Mouse (Mus musculus) liver, embryonic 15.5 days (tissue): ENCODE results near the gene Scn3b. TPM values are rescaled to one million over a fixed set of nuclear protein-coding genes. Genes with fewer than 3 reads are reported as not detected.

ENCODE experiments used
- ATAC-seq: fragments of 200-750 bp; cut with Nextera tagmentation; 2 replicates; pipeline ENCODE4 v1.8.0; 2017; ENCODE audit warnings: moderate number of reproducible peaks, mild to moderate bottlenecking, moderate library complexity; ENCODE audit not compliant: insufficient read depth
- H3K27ac ChIP-seq: fragments of 300-500 bp; sonication (generic); replicated peaks from 2 replicates; pipeline ENCODE4 v1.5.1; 2015; ENCODE audit warnings: mild to moderate bottlenecking, inconsistent platforms
- H3K27me3 ChIP-seq: fragments of 300-500 bp; sonication (generic); 2 replicates; pipeline ENCODE4 v1.6.1; 2015; ENCODE audit warnings: mild to moderate bottlenecking, inconsistent platforms
- H3K36me3 ChIP-seq: fragments of 300-500 bp; sonication (generic); replicated peaks from 2 replicates; pipeline ENCODE4 v1.6.1; 2015; ENCODE audit warnings: moderate library complexity, mild to moderate bottlenecking, inconsistent platforms
- H3K4me1 ChIP-seq: fragments of 300-500 bp; sonication (generic); replicated peaks from 2 replicates; pipeline ENCODE4 v1.6.1; 2015; ENCODE audit warnings: inconsistent platforms
- H3K4me2 ChIP-seq: fragments of 300-500 bp; sonication (generic); 2 replicates; pipeline ENCODE4 v1.6.1; 2015; ENCODE audit warnings: moderate library complexity, mild to moderate bottlenecking, inconsistent platforms
- H3K4me3 ChIP-seq: fragments of 300-500 bp; sonication (generic); replicated peaks from 2 replicates; pipeline ENCODE4 v1.5.1; 2015; ENCODE audit warnings: mild to moderate bottlenecking, inconsistent platforms
- H3K9ac ChIP-seq: fragments of 300-500 bp; sonication (generic); 2 replicates; pipeline ENCODE4 v1.6.1; 2015; ENCODE audit warnings: moderate library complexity, mild to moderate bottlenecking, inconsistent platforms
- H3K9me3 ChIP-seq: fragments of 300-500 bp; sonication (generic); replicated peaks from 2 replicates; pipeline ENCODE4 v1.6.1; 2016; ENCODE audit warnings: inconsistent platforms
- WGBS: fragments of 180-500 bp; shearing (Covaris S2); methylation state at CpG from one replicate; pipeline ENCODE4 v1.1.7; 2015; ENCODE audit warnings: mixed read lengths; ENCODE audit not compliant: insufficient replicate concordance; 5-methylcytosine and 5-hydroxymethylcytosine counted together
- polyA plus RNA-seq: library from polyadenylated mRNA; unstranded; fragments of >200 nt; fragmentation: Nextera tagmentation; extraction: Ambion mirVana; gene quantifications from 2 replicates; pipeline ENCODE4 v1.2.1, GENCODE M21; 2015

Scn3b gene
- polyA plus RNA-seq, result 0.54 and 0.85 TPM in 2 replicates

GRCm38 (mm10) chr9:40269103-40269861 lies at the start of gene Scn3b:
Gene Scn3b, plus strand, starts transcription at chr9:40269217.
- H3K9ac ChIP-seq, result no peak within 1 kb of the TSS
- 2% methylated on average over 42 of the region's 42 CpGs for WGBS
- no peaks in the 10 kb centered on the region for H3K9me3 ChIP-seq
- H3K27me3 ChIP-seq, result peaks cover 23% of the 10 kb centered on the region
- no peak for ATAC-seq
- H3K4me2 ChIP-seq, result peak within 1 kb of the TSS; percentile 53
- peaks cover 6% of the 10 kb centered on the region; the same call in 1 of the 2 replicates for H3K4me1 ChIP-seq
- peak within 1 kb of the TSS; percentile 27 for H3K4me3 ChIP-seq
- no peaks in the 10 kb centered on the region for H3K36me3 ChIP-seq
- no peak within 1 kb of the TSS for H3K27ac ChIP-seq

DNA sequence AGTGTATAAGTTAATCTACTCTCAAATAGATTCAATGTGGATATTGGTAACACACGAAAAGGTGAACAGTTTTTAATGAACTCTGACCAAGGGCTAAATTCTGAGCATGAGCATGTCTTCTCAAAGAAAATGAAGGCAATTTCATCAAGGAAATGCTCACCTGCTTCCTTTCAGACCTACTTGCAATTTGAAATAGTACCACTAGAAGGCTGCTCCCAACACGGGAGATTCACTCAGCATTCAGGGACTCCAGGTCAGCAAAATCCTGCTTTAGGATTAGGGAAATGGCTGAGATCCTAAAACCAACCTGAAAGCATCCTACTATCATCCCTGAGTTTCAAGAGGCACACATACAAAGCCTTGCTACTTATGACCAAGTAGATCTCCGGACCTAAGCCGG lies 44.7 kb upstream of the Scn3b start:
- WGBS, result 54% methylated on average over 4 of the region's 4 CpGs
- H3K4me2 ChIP-seq, result no peak overlapping the region
- no peak for ATAC-seq
- no peak overlapping the region for H3K27ac ChIP-seq
- H3K27me3 ChIP-seq, result no peaks in the 10 kb centered on the region
- H3K36me3 ChIP-seq, result no peaks in the 10 kb centered on the region
- H3K9me3 ChIP-seq, result no peaks in the 10 kb centered on the region
- H3K4me1 ChIP-seq, result no peaks in the 10 kb centered on the region
- no peak overlapping the region for H3K9ac ChIP-seq
- H3K4me3 ChIP-seq, result no peak overlapping the region

DNA sequence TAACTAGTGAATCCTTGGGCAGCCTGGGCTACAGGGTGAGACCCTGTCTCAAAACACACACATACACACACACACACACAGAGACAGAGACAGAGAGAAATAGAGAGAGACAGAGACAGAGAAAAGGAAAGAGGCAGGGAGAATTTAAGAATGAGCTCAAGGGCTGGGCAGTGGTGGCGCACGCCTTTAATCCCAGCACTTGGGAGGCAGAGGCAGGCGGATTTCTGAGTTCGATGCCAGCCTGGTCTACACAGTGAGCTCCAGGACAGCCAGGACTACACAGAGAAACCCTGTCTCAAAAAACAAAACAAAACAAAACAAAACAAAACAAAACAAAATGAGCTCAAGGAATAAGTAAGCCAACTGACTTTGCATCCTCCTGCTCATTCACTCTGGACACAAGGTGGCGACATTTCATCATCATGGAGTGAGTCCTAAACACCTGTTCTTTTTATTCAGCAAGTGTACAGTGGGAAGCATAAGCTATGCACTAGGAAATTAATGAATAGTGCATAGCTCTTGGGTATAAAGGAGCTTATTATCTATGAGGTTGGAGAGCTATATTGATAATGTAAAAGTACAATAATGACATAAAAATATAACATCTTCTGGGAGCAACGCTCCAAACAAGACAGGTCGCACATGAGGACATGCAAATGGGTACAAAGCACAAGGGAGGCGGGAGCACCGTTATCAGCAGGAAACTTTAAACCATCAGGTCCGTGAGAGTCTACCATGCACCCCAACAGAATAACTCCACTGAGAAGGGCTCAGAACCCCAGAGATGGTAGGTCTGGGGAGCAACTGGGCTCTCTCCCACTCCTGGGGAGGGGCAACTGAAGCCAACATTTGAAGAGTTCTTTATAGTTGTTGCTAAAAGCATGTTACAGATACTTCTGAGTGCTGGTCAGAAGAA lies 40.9 kb upstream of the Scn3b start:
- WGBS, result 43% methylated on average over 10 of the region's 10 CpGs
- ATAC-seq, result no peak
- no peaks in the 10 kb centered on the region for H3K36me3 ChIP-seq

DNA sequence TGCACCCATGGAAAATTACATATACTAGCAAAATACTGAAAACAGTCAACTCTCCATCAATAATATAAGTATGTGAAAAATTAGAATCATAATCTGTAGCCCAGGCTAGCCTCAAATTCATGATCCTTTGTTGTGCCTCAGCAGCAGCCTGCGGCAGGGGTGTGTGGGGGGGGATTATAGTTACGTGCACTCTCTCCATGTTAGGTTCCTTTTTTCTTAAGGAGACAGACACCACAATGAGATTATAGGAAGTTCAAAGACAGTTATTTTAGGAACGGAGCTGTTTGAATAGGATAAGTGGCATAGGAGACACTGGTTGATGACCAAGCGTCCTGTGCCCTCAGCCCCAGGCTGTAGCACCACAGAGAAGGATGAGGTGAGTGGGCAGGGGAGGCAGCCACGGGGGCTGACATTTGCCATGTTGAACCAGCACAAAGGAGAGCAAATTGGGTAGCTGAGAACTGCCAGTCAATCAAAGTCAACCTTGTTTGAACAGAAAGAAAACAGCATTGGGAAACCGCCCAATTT lies 40.1 kb upstream of the Scn3b start:
- 19% methylated on average over 6 of the region's 6 CpGs for WGBS
- Histone ChIP-seq H3K9ac (no peak overlapping the region), H3K4me1 (no peaks in the 10 kb centered on the region), H3K4me2 (no peak overlapping the region), H3K4me3 (no peak overlapping the region), H3K9me3 (no peaks in the 10 kb centered on the region), H3K36me3 (no peaks in the 10 kb centered on the region), H3K27ac (no peak overlapping the region), H3K27me3 (no peaks in the 10 kb centered on the region)
- ATAC-seq, result no peak

More for the DNA sequence above, 40.9 kb upstream of the Scn3b start:
- Histone ChIP-seq H3K9ac (no peak overlapping the region), H3K4me2 (no peak overlapping the region), H3K9me3 (no peaks in the 10 kb centered on the region), H3K27ac (no peak overlapping the region), H3K4me1 (no peaks in the 10 kb centered on the region), H3K27me3 (no peaks in the 10 kb centered on the region), H3K4me3 (no peak overlapping the region)

DNA sequence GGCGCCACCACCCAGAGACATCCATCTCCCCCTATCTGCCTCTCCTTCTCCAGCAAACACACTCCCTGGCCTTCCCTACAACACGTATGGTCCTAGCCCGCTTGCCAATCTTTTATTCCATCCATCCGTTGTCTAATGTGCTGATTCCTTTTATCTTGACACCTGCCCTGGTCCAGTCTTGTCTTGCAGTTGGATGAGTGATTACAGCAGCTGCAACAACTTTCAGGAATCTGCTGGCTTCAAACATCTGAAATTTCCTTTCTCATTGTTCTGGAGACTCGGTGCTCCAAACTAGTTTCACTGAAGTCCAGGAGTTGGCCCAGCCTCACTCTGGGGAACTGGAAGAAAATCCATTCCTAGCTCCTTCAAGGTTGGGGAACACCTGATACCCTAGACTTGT lies 39.5 kb upstream of the Scn3b start:
- H3K4me3 ChIP-seq, result no peak overlapping the region
- no peak overlapping the region for H3K9ac ChIP-seq
- H3K27ac ChIP-seq, result no peak overlapping the region
- no peaks in the 10 kb centered on the region for H3K4me1 ChIP-seq
- H3K36me3 ChIP-seq, result no peaks in the 10 kb centered on the region
- H3K4me2 ChIP-seq, result no peak overlapping the region
- no peak for ATAC-seq
- WGBS, result 51% methylated on average over 5 of the region's 5 CpGs
- no peaks in the 10 kb centered on the region for H3K9me3 ChIP-seq
- no peaks in the 10 kb centered on the region for H3K27me3 ChIP-seq

- Histone ChIP-seq H3K4me2 (no peak overlapping the region), H3K9ac (no peak overlapping the region), H3K9me3 (no peaks in the 10 kb centered on the region), H3K4me1 (no peaks in the 10 kb centered on the region), H3K27ac (no peak overlapping the region), H3K4me3 (no peak overlapping the region), H3K36me3 (no peaks in the 10 kb centered on the region), H3K27me3 (no peaks in the 10 kb centered on the region)
- ATAC-seq, result no peak
- 63% methylated on average over 3 of the region's 3 CpGs for WGBS
These were observed 38.0 kb upstream of the Scn3b start for GRCm38 (mm10) chr9:40231019-40231418.

GRCm38 (mm10) chr9:40234233-40235072 lies 34.6 kb upstream of the Scn3b start:
- no peaks in the 10 kb centered on the region for H3K9me3 ChIP-seq
- 52% methylated on average over 10 of the region's 10 CpGs for WGBS
- no peak overlapping the region for H3K4me3 ChIP-seq
- no peaks in the 10 kb centered on the region for H3K4me1 ChIP-seq
- no peaks in the 10 kb centered on the region for H3K36me3 ChIP-seq
- no peak overlapping the region for H3K4me2 ChIP-seq
- no peak overlapping the region for H3K27ac ChIP-seq
- H3K27me3 ChIP-seq, result no peaks in the 10 kb centered on the region
- H3K9ac ChIP-seq, result no peak overlapping the region
- no peak for ATAC-seq

DNA sequence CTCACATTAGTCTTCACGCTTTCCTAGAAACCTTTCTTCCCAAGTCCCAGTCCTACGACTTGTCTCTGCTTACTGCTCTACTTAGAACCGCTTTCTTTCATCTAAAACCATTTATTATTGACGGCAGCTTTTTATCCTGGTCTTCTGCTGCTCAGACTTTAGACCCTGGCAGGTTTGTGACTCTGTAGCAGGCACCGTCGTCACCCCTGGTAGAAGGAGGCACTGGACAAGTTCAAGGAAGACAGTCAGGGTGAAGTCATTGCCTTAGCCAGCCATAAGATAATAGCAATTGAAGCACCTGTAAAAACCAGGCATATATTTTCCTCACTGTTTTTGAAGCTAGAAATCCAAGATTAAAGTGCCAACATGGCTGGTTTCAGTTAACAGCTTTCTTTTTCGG lies 33.8 kb upstream of the Scn3b start:
- Histone ChIP-seq H3K4me2 (no peak overlapping the region), H3K36me3 (no peaks in the 10 kb centered on the region), H3K4me3 (no peak overlapping the region), H3K9ac (no peak overlapping the region), H3K27me3 (peaks cover under 1% of the 10 kb centered on the region), H3K27ac (no peak overlapping the region), H3K4me1 (no peaks in the 10 kb centered on the region), H3K9me3 (no peaks in the 10 kb centered on the region)
- WGBS, result 60% methylated on average over 7 of the region's 7 CpGs
- ATAC-seq, result no peak

DNA sequence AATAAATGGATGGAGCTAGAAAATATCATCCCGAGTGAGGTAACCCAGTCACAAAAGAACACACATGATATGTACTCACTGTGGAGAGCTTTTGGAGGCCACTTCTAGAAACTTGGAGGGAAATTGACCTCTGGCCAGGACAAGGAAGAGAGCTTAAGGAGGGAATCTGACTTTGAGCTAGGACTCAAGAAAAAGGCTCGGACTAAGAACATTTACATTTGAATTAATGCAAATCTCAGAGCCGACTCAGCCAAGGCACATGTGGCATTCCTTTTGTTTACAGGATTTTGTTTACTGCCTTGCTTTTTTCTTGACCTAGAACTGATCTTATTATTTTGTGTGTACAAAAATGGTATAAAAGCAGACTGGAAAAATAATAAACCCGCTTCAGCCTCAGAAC lies 29.3 kb upstream of the Scn3b start:
- WGBS, result 34% methylated on average over 4 of the region's 4 CpGs
- Histone ChIP-seq H3K4me3 (no peak overlapping the region), H3K9ac (no peak overlapping the region), H3K36me3 (no peaks in the 10 kb centered on the region), H3K27me3 (peaks cover 14% of the 10 kb centered on the region), H3K4me2 (no peak overlapping the region), H3K4me1 (no peaks in the 10 kb centered on the region; the same call in 1 of the 2 replicates), H3K27ac (no peak overlapping the region), H3K9me3 (no peaks in the 10 kb centered on the region)
- ATAC-seq, result no peak

GRCm38 (mm10) chr9:40240311-40240710 lies 28.7 kb upstream of the Scn3b start:
- Histone ChIP-seq H3K27ac (no peak overlapping the region), H3K9me3 (no peaks in the 10 kb centered on the region), H3K4me1 (no peaks in the 10 kb centered on the region; the same call in 1 of the 2 replicates), H3K9ac (no peak overlapping the region), H3K27me3 (peaks cover 14% of the 10 kb centered on the region), H3K36me3 (no peaks in the 10 kb centered on the region), H3K4me2 (no peak overlapping the region), H3K4me3 (no peak overlapping the region)
- no peak for ATAC-seq
- 18% methylated on average over 5 of the region's 5 CpGs for WGBS
